Mouse (Mus musculus) lung, postnatal 10 days (tissue): ENCODE data around the gene Shank2.

ENCODE experiments used
- DNase-seq: peaks from one replicate; pipeline ENCODE4 v3.0.0; 2021

The Shank2 gene

DNA sequence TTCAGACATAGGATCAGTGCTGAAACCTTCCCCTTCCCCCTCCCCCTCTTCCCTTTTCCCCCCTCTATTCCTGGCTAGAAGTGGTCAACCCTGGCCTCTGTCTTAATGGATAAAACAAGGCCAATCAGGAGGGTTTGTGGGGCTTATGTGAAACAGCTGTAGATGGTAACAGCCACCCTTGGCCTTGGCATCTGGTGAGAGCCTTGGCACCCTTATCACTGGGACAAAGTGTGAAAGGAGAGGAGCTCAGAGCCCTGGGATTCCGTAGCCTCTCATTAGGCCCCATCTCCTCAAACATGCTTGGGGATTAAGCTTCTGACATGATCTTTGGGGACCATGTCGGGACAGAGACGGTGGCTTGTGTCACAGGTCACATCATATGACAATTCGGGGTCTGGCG is 106.4 kb downstream of the Shank2 start:
- DNase-seq, result peak; percentile 15

- no peak for DNase-seq
These were observed 109.4 kb downstream of the Shank2 start for GRCm38 (mm10) chr7:144111026-144111604.

DNA sequence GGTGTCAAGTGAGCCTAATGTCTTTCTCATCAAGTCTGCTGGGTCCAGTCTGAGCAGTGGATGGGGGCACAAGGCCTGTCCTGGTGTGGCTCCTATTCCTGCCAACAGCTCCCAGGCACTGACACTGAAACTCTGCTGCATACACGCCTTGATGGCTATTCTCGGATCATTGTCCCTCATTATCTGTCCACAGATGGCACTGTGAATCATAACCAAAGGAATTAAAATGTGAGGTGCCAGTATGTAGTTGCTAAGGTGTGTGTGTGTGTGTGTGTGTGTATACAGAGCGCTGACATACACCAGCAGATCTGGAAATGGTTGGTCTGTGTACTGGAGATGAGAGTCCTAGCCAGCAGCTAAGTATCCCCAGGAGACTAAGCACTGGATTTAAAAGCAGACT is 110.3 kb downstream of the Shank2 start:
- DNase-seq, result no peak

GRCm38 (mm10) chr7:144114230-144114629 is 112.5 kb downstream of the Shank2 start:
- DNase-seq, result no peak

DNA sequence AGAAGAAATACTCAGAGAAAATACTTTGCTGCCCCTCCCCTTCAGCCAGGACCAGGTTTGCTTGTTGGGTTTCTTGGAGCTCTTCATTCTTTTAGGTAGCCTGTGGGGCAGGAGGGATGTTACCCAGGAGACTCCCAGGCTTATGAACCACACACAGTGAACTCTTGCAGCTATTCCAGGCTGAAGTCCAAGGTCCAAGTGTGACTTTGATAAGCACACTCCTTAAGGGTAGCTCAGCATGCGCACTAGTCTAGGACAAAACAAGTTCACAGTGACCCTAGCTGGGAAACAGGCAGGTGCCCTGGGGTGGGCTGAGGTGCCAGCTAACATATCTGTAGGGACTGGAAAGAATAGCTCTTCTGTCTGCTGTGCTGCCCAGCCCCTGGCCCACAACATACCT is 117.8 kb downstream of the Shank2 start:
- no peak for DNase-seq

- DNase-seq, result no peak
These were observed 131.1 kb downstream of the Shank2 start for GRCm38 (mm10) chr7:144132699-144133387.

GRCm38 (mm10) chr7:144133388-144133998 is 131.8 kb downstream of the Shank2 start:
- no peak for DNase-seq

DNA sequence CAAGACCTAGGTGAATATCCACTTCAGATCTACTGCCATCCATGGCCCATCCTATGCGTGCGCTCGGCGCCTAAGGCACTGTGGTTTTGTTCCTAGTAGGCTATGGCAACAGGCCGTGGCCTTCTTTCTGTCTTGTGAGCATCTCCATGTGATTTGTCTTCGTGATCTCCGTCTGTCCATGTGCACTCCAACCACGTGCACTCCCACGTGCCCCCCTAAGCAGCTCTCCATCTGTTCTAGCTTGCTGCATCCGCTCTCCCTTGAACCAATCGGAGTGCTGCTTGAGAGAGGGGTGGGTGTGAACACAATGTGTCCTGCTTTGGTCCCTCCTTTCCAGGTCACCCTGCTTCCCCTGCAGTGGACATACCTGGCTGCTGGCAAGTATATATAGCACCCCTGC is 133.0 kb downstream of the Shank2 start:
- DNase-seq, result no peak

GRCm38 (mm10) chr7:144137827-144138226 is 136.1 kb downstream of the Shank2 start:
- DNase-seq, result no peak

DNA sequence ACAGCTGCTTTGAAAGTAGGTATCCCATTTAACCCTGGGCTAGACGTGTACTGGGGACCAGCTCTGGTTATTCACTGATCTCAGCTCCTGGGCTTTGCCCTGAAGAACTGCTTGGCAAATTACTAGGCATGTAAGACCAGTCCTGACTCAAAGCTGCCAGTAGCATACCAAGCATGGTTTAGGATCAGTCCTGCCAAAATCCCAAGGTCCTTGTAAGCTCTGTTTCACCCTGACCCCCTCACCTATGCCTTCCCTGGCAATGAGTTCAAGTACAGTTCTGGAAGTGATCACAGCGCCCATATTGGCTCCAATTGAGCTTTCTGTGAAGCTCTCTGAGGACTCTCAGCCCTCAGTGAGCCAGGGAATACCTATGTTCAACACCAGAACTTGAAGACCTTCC is 136.7 kb downstream of the Shank2 start:
- DNase-seq, result no peak

DNA sequence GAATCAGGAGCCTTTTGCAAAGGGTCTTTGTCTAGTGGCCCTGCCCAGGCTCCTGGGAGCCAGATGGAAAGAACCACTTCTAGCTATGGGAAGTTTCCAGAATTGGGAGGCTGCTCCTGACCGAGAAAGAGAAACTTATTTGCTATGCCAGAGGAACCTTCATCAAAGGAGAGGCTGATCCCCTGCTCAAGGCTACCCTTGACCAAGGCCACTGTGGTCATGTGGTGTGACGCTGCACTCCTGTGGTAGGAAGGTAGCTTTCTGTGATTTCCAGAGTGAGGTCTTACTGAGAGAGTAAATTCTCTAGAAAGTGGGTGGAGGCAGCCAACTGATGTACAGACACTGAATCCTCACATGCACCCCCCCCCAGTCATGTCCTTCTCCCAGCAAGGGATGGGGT is 138.0 kb downstream of the Shank2 start:
- no peak for DNase-seq

GRCm38 (mm10) chr7:144140470-144140869 is 138.7 kb downstream of the Shank2 start:
- no peak for DNase-seq

GRCm38 (mm10) chr7:144142036-144142435 is 140.3 kb downstream of the Shank2 start:
- peak; percentile 4 for DNase-seq

GRCm38 (mm10) chr7:144143941-144144340 is 142.2 kb downstream of the Shank2 start:
- no peak for DNase-seq

GRCm38 (mm10) chr7:144148111-144148510 is 146.4 kb downstream of the Shank2 start:
- no peak for DNase-seq

GRCm38 (mm10) chr7:144153124-144153523 is 151.4 kb downstream of the Shank2 start:
- no peak for DNase-seq

DNA sequence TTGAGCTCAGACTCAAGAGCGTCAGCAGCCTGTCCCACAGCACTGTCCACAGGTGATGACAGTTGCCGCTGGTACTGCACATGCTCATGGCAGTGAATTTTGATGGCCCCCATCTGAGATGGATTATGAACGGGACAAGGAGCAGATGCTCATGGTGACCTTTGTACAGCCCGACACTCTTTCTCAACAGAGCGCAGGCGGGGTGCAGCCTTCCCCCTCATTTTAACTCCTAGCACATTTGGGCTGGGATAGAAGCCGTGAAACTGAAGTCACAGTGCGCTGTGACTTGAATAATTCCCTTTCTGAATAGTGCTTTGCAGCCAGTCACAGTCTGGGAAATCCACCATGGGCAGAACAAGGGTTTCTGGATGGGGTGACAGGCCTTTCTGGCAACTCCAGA is 152.0 kb downstream of the Shank2 start:
- no peak for DNase-seq

DNA sequence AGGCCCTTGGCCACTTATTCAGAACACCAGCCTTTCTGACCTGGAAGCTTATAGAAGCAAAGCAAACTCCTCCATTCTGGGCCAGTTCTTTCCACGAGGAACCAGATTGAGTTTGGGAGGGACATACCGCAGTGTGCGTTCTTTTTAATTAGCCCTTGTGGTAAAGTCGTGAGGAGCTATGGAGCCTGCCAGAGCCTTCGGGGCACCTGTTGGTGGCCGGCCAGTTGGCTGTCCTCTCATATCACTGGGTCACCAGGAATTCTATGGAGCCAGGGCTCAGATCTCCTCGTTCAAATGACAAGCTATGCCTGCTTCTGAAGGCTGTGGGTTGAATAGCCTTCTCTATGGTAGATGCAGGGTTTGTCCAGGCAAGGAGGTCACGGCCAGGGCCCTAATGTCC is 156.2 kb downstream of the Shank2 start:
- no peak for DNase-seq

DNA sequence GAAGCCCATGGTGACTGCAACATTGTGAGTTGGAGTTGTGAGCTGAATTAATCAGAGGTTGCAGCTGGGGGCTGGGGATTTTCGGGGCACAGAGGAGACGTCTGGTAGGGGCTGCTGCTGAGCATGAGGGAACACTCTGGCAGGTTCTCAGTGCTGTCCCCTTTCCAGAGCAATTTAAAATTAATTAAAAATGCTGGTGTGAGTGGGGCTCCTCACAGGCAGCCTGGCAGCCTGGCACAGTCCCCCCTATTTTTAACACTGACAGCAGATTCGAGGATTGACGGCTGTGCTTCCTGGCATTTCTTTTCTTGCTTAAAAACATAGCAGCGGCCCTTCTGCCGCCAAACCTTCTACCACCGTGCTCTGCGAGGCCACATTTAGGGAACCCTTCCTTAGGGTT is 157.8 kb downstream of the Shank2 start:
- no peak for DNase-seq

DNA sequence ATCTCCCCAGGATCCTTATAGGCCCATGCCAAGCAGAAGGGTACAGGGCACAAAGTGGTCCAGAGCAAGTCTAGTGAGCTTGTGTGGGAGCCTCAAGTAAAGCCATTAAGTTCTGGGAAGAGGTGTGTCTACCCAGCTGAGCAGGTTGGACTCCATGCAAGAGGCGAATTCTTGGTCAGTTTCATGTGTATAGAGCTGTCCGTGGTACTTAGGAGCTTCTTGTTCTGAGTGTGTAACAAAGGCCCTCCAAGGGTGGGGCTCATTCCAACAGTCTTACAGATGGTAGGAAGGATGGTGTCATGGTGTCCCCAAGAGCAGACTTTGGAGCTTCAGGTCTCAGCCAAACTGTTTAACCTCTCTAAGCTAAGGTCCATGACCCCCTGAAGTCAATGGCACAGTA is 158.3 kb downstream of the Shank2 start:
- no peak for DNase-seq

GRCm38 (mm10) chr7:144160646-144161249 is 159.0 kb downstream of the Shank2 start:
- DNase-seq, result no peak

DNA sequence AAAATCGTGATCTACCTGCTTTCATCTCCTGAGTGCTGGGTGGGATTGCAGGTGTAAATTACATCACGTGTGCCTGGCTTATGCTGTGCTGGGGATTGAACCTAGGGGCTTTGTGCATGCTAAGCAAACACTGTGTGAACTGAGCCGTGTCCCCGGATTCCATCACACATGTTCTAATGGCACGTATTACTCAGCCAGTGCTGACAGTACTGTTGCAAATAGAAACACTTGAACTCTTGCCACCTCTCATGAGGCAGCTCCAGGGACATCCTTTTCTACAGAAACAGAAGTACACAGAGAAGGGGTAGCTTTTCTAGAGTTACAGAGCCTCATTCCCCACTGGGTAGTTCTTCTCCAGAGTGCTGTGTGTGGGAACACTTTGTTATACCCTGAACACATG is 168.5 kb downstream of the Shank2 start:
- no peak for DNase-seq

- DNase-seq, result no peak
These were observed 169.0 kb downstream of the Shank2 start for GRCm38 (mm10) chr7:144170686-144171085.

GRCm38 (mm10) chr7:144173869-144174268 is 172.1 kb downstream of the Shank2 start:
- no peak for DNase-seq
